Mouse (Mus musculus): ENCODE data around the gene Slc43a2. TPM values are rescaled to one million over a fixed set of nuclear protein-coding genes. Genes with fewer than 3 reads are reported as not detected.

Slc43a2 gene
- total and polyA plus RNA-seq, 3 experiments: 4.2 to 11.5 (median 7.5) TPM

DNA sequence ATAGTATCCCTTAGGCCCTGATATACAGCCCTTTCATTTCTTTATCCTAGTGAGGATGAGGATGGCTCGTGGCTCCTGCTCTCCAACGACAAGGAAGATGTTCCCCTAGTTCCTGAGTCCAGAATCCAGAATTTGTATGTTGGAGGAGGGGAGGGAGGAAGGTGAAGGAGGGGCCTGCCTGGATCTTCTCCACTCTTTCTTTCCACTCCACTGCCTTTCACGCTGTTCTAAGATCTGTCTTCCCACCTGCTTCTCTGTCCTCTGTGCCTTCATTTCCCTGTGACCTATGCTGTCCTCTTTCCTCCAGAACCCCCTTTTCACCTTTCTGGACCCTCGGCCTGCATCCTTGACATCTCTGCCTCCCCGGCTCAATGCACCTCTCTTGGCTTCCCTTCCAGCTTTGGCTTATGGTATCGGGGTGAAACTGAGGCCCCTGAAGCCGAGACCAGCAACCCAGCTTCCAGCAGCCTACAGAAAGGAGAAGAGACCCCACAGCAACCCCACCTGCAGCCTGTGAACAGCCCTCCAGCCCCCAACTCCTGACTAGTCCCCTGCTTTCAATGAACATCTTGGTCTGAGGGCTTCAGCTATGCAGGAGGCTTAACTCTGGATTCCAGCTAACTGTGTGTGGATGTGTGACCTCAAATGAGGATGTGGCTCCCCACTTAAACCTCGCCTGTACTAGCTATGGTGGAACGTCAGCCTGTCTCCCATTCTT lies 19.0 kb upstream of the Slc43a2 start:
- Histone ChIP-seq H3K36me3 (replicated peaks) (peaks cover 58% of the 10 kb centered on the region), H3K9me3 (replicated peaks) (no peaks in the 10 kb centered on the region), H3K4me1 (ENCODE audit: insufficient read depth, low read depth, low read length) (peaks cover 34% of the 10 kb centered on the region), H3K4me3 (ENCODE audit: low read depth, low read length) (no peak overlapping the region), H3K27me3 (ENCODE audit: insufficient read depth, low read length) (peaks cover 15% of the 10 kb centered on the region; the same call in 1 of the 2 replicates)
- TF ChIP-seq POLR2AphosphoS5 (IDR thresholded peaks at IDR 0.05; ENCODE audit: insufficient replicate concordance, low read depth, low read length): no peak
- no peak for TF ChIP-seq CTCF (IDR thresholded peaks at IDR 0.05; ENCODE audit: low read depth, low read length)
- no peak for TF ChIP-seq GATA2 (IDR thresholded peaks at IDR 0.05; ENCODE audit: borderline replicate concordance, low read depth, low read length)
- no peak for TF ChIP-seq TAL1 (conservative IDR thresholded peaks at IDR 0.05; ENCODE audit: low read depth, low read length)
- no peak for TF ChIP-seq GATA1 (IDR thresholded peaks at IDR 0.05; ENCODE audit: borderline replicate concordance, low read length)
- ATAC-seq (ENCODE audit: extremely low read depth, insufficient number of reproducible peaks, low FRiP score, poor library complexity, severe bottlenecking) (no peak), DNase-seq (ENCODE audit: low spot score) (no peak)

- H3K36me3 ChIP-seq (replicated peaks): peaks cover 50% of the 10 kb centered on the region
- H3K4me3 ChIP-seq (ENCODE audit: low read depth, low read length): no peak within 1 kb of the TSS
- no peak for DNase-seq (ENCODE audit: low spot score)
- no peaks in the 10 kb centered on the region for H3K9me3 ChIP-seq (replicated peaks)
- H3K4me1 ChIP-seq (ENCODE audit: insufficient read depth, low read depth, low read length): peaks cover 31% of the 10 kb centered on the region
- TF ChIP-seq CTCF (IDR thresholded peaks at IDR 0.05; ENCODE audit: low read depth, low read length): no peak
- no peak for TF ChIP-seq POLR2AphosphoS5 (IDR thresholded peaks at IDR 0.05; ENCODE audit: insufficient replicate concordance, low read depth, low read length)
- no peak for TF ChIP-seq GATA1 (IDR thresholded peaks at IDR 0.05; ENCODE audit: borderline replicate concordance, low read length)
- no peak for TF ChIP-seq GATA2 (IDR thresholded peaks at IDR 0.05; ENCODE audit: borderline replicate concordance, low read depth, low read length)
- no peak for TF ChIP-seq TAL1 (conservative IDR thresholded peaks at IDR 0.05; ENCODE audit: low read depth, low read length)
- peaks cover 15% of the 10 kb centered on the region; the same call in 1 of the 2 replicates for H3K27me3 ChIP-seq (ENCODE audit: insufficient read depth, low read length)
- ATAC-seq (ENCODE audit: extremely low read depth, insufficient number of reproducible peaks, low FRiP score, poor library complexity, severe bottlenecking): no peak
These were observed 18.2 kb upstream of the Slc43a2 start, which contains the start of gene Scarf1 for GRCm38 (mm10) chr11:75513336-75513735. TSS of gene Scarf1 (plus strand) at chr11:75513540.

GRCm38 (mm10) chr11:75515186-75515585 lies 16.3 kb upstream of the Slc43a2 start:
- Histone ChIP-seq H3K36me3 (replicated peaks) (peaks cover 31% of the 10 kb centered on the region), H3K9me3 (replicated peaks) (no peaks in the 10 kb centered on the region), H3K4me1 (ENCODE audit: insufficient read depth, low read depth, low read length) (peaks cover 13% of the 10 kb centered on the region), H3K4me3 (ENCODE audit: low read depth, low read length) (no peak overlapping the region), H3K27me3 (ENCODE audit: insufficient read depth, low read length) (peaks cover 20% of the 10 kb centered on the region)
- DNase-seq (ENCODE audit: low spot score) (no peak), ATAC-seq (ENCODE audit: extremely low read depth, insufficient number of reproducible peaks, low FRiP score, poor library complexity, severe bottlenecking) (no peak)
- TF ChIP-seq POLR2AphosphoS5 (IDR thresholded peaks at IDR 0.05; ENCODE audit: insufficient replicate concordance, low read depth, low read length) (no peak), GATA1 (IDR thresholded peaks at IDR 0.05; ENCODE audit: borderline replicate concordance, low read length) (no peak), TAL1 (conservative IDR thresholded peaks at IDR 0.05; ENCODE audit: low read depth, low read length) (no peak), CTCF (IDR thresholded peaks at IDR 0.05; ENCODE audit: low read depth, low read length) (no peak), GATA2 (IDR thresholded peaks at IDR 0.05; ENCODE audit: borderline replicate concordance, low read depth, low read length) (no peak)

DNA sequence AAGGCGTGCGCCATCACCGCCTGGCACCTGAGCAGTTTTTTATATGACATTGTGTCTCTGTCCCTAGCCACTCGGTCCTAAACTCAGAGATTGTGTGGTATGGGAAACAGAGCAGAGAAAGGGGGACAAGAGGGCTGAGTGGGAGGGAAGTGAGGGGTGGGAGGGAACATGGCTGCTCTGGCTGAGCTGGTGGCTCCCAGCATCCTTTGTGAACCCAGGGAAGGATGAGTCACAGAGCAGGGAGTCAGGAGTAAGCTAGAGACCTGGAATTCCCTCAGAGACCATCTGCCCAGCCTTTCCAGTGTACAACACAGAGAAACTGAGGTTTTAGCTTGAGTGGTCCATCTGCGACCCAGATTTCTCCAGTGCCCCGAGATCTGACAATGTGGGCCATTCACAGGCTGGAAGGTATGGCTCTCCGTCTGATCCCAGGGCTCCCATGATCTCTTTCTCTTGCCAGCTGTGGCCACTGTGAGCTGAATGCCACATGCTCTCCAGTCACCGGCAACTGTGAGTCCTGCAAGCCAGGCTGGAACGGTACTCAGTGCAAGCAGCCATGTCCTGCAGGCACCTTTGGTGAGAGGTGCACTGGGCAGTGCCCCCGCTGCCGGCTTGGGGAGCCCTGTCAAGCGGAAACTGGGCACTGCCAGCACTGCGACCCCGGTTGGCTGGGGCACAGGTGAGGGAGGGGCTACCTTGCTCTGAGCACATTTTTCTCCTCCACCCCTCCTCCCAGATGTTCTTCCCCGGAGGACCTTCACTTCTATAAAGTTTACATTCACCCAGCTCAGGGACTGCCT lies 11.5 kb upstream of the Slc43a2 start:
- peaks cover 7% of the 10 kb centered on the region; the same call in 1 of the 2 replicates for H3K4me1 ChIP-seq (ENCODE audit: insufficient read depth, low read depth, low read length)
- H3K9me3 ChIP-seq (replicated peaks): no peaks in the 10 kb centered on the region
- peaks cover 52% of the 10 kb centered on the region for H3K27me3 ChIP-seq (ENCODE audit: insufficient read depth, low read length)
- H3K4me3 ChIP-seq (ENCODE audit: low read depth, low read length): no peak overlapping the region
- TF ChIP-seq POLR2AphosphoS5 (IDR thresholded peaks at IDR 0.05; ENCODE audit: insufficient replicate concordance, low read depth, low read length) (no peak), GATA1 (IDR thresholded peaks at IDR 0.05; ENCODE audit: borderline replicate concordance, low read length) (no peak), CTCF (IDR thresholded peaks at IDR 0.05; ENCODE audit: low read depth, low read length) (no peak), TAL1 (conservative IDR thresholded peaks at IDR 0.05; ENCODE audit: low read depth, low read length) (no peak), GATA2 (IDR thresholded peaks at IDR 0.05; ENCODE audit: borderline replicate concordance, low read depth, low read length) (no peak)
- no peaks in the 10 kb centered on the region for H3K36me3 ChIP-seq (replicated peaks)
- ATAC-seq (ENCODE audit: extremely low read depth, insufficient number of reproducible peaks, low FRiP score, poor library complexity, severe bottlenecking): no peak
- no peak for DNase-seq (ENCODE audit: low spot score)

GRCm38 (mm10) chr11:75521609-75522008 lies 9.9 kb upstream of the Slc43a2 start:
- Histone ChIP-seq H3K27me3 (ENCODE audit: insufficient read depth, low read length) (peaks cover 62% of the 10 kb centered on the region), H3K36me3 (replicated peaks) (no peaks in the 10 kb centered on the region), H3K4me3 (ENCODE audit: low read depth, low read length) (no peak overlapping the region), H3K9me3 (replicated peaks) (no peaks in the 10 kb centered on the region), H3K4me1 (ENCODE audit: insufficient read depth, low read depth, low read length) (peaks cover 2% of the 10 kb centered on the region; the same call in 1 of the 2 replicates)
- TF ChIP-seq CTCF (IDR thresholded peaks at IDR 0.05; ENCODE audit: low read depth, low read length) (no peak), POLR2AphosphoS5 (IDR thresholded peaks at IDR 0.05; ENCODE audit: insufficient replicate concordance, low read depth, low read length) (no peak), TAL1 (conservative IDR thresholded peaks at IDR 0.05; ENCODE audit: low read depth, low read length) (no peak), GATA2 (IDR thresholded peaks at IDR 0.05; ENCODE audit: borderline replicate concordance, low read depth, low read length) (no peak), GATA1 (IDR thresholded peaks at IDR 0.05; ENCODE audit: borderline replicate concordance, low read length) (no peak)
- ATAC-seq (ENCODE audit: extremely low read depth, insufficient number of reproducible peaks, low FRiP score, poor library complexity, severe bottlenecking) (no peak), DNase-seq (ENCODE audit: low spot score) (no peak)

DNA sequence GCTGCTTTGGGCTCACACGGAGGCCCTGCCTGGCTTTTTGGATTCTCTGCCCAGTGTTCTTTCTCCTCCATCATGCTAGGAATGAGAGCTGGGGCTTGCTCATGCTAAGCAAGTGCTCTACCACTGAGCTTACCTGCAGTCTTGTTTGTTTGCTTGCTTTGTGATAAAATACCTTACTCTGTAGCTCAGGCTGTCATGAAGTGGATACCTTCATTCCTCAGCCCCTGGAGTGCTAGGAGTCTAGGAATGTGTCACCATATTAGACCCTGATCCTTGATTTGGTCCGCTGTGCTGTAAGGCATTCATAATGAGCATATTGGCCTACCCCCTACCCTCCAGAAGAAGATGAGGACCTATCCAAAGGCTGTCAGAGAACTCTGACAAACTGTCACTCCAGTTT lies 8.7 kb upstream of the Slc43a2 start:
- ATAC-seq (ENCODE audit: extremely low read depth, insufficient number of reproducible peaks, low FRiP score, poor library complexity, severe bottlenecking): no peak
- Histone ChIP-seq H3K4me1 (ENCODE audit: insufficient read depth, low read depth, low read length) (peaks cover 2% of the 10 kb centered on the region; the same call in 1 of the 2 replicates), H3K9me3 (replicated peaks) (no peaks in the 10 kb centered on the region), H3K4me3 (ENCODE audit: low read depth, low read length) (no peak overlapping the region), H3K36me3 (replicated peaks) (no peaks in the 10 kb centered on the region), H3K27me3 (ENCODE audit: insufficient read depth, low read length) (peaks cover 65% of the 10 kb centered on the region)
- no peak for DNase-seq (ENCODE audit: low spot score)
- TF ChIP-seq TAL1 (conservative IDR thresholded peaks at IDR 0.05; ENCODE audit: low read depth, low read length): no peak
- no peak for TF ChIP-seq GATA1 (IDR thresholded peaks at IDR 0.05; ENCODE audit: borderline replicate concordance, low read length)
- no peak for TF ChIP-seq GATA2 (IDR thresholded peaks at IDR 0.05; ENCODE audit: borderline replicate concordance, low read depth, low read length)
- no peak for TF ChIP-seq POLR2AphosphoS5 (IDR thresholded peaks at IDR 0.05; ENCODE audit: insufficient replicate concordance, low read depth, low read length)
- no peak for TF ChIP-seq CTCF (IDR thresholded peaks at IDR 0.05; ENCODE audit: low read depth, low read length)

Measured in G1E (cell line).